Mouse (Mus musculus): ENCODE data around the gene Cmtm3.
"Not testable (repeated sequence)": the region's sequence is repeated elsewhere in the genome, so short reads cannot be mapped to it uniquely, and the experiment has no call there.

DNA sequence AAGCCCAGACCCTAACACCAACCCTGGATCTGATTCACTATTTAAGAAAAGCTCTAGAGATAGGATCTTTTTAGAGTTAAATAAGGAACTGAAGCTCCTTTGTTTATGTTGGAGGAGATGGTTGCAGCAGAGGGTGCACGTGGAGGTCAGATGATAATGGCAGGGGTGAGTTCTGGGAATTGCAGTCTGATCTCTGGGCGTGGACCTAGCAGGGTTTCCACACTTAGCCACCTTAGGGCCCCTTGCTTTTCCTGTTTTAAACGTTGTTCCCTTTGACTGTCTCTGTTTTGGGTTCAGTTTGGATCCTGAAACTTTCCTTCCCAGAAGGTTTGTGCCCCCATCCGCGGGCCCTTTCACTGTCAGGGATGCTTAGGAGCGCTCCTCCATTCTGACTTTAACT, 30.9 kb upstream of the Cmtm3 start:
- not testable (repeated sequence) for TF ChIP-seq CTCF, POLR2A (IDR thresholded peaks at IDR 0.05; ENCODE audit: insufficient read depth, low read depth, low read length)
